Mouse (Mus musculus) brain, embryonic 14.5 days (tissue): Measurements from ENCODE around the gene Serf2.

Experiments used
- CTCF ChIP-seq: fragments of 200-500 bp; IDR thresholded peaks from 2 replicates; pipeline ENCODE4 v1.5.1; 2012; ENCODE audit warnings: inconsistent platforms, mild to moderate bottlenecking, moderate library complexity, borderline replicate concordance; ENCODE audit not compliant: insufficient read depth, insufficient read length; ENCODE audit errors: extremely low read depth
- POLR2A ChIP-seq: fragments of 200-500 bp; IDR thresholded peaks from 2 replicates; pipeline ENCODE4 v1.6.1; 2012; ENCODE audit warnings: mild to moderate bottlenecking, inconsistent platforms, borderline replicate concordance; ENCODE audit not compliant: poor library complexity, insufficient read depth, insufficient read length, severe bottlenecking; ENCODE audit errors: extremely low read depth

GRCm38 (mm10) chr2:121452361-121452760 lies 3.4 kb downstream of the Serf2 start:
- TF ChIP-seq POLR2A: no peak
- TF ChIP-seq CTCF: no peak
